Mouse (Mus musculus): ENCODE measurements around the gene Slk.

The Slk gene

DNA sequence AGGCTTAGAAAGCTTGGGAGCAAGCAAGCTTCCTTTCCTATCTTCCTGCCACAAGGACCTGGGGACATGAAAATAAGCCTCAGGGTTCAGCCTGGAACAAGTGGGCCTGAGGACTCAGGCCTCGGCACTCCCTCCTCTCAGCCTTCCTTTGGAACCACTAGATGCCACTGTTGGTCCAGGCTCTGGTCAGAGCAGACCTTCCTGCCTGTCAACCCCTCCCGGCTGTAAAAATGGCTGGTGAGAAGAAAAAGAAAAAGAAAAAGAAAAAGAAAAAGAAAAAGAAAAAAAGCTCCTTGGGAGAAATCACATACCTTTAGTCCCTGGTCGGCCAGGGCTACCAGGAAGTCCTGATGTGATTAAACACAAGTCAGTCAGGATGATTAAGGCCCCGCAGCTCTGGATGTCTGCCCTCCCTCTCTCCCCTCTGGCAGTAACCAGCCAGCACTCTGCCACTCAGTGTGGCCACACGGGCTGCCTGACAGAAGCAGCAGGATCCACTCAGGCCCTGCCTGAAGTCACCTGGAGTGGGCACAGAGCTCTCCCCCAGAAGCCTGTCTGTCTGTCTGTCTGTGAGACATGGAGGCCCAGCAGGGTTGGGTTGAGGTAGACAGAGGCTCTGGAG, 79.5 kb downstream of the Slk start:
- DNase-seq = no peak

DNA sequence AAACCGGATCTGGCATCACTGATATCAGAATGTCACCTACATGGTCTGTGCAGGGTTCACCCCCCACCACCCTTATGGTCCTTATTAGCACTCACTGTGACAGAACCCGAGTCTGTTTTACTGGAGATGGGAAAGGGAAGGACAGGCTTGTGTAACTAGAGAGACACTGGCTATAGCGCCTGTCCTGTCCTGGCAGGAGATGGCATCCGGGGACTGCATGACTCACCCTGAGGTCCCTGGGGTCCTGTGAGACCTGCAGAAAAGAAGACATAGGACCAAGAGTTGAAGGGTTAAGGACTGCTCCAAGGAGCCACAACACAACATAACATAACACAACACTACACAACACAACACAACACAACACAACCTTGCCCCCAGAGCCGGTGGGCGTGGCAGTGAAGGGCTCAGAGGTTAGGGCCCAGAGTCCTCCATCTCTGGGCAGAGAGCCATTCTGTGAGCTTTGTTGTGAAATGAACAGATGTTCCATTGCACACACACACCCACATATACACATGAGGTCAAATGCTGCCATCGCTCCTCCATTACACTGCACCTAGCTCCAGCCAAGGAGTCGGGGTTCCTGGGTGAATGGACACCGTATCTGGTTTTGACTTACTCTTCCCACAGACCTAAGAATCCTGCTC, 80.4 kb downstream of the Slk start:
- no peak for DNase-seq

DNA sequence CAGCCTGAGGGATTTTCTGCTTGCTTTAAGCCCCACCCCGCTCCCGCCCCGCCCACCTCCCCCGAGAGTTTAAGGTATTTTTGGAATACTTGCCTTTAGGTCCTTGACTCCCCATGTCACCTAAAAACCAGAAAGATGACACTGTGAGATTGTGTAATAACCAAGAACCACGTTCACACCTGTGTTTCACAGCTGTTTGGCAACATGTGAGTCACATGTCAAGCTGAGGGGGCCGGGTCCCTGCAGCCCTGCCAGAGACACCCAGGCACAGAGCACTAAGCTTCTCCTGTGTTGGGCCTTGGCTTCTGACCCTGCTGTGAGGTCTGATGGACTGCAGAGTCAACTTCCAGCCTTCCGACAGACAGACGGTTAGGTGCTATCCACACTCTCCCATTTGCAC, 88.1 kb downstream of the Slk start:
- no peak for DNase-seq

DNA sequence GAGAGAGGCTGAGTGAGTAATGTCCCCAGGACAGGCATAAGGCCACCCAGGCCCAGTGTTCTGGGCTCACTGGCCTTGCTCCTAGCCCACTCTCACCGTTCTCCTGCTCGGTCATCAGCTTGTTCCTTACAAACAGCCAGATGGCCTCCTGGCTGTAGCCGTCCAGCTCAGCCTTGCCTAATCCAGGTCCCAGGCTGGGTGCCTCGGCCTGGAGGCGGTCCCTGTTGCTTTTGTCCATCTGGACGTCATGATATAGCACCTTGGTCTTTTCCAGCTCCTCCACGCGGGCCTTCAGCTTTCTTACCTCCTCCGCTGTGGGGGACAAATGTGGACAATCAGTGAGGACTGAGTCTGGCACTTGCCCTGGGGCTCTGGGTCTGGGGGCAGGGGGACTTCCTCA, 88.9 kb downstream of the Slk start:
- DNase-seq = peak; percentile 83

DNA sequence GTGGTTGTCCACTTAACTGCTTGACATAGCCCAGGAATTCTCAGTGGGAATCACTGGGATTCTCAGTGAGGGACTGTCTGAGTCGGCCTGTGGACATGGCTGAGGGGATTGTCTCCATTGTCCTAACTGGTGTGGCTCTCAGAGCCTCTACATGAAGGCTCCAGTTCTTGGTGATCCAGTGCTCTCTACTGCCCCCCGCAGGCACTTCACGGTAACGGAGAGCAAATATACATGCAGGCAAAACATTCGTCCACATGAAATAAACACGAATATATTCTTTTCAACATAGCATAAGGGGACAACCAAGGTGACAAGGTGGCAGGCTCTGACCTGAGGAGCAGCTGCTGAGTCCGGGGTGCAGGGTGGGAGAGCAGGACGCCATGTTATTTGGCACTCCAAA, 94.9 kb downstream of the Slk start:
- DNase-seq = no peak

DNA sequence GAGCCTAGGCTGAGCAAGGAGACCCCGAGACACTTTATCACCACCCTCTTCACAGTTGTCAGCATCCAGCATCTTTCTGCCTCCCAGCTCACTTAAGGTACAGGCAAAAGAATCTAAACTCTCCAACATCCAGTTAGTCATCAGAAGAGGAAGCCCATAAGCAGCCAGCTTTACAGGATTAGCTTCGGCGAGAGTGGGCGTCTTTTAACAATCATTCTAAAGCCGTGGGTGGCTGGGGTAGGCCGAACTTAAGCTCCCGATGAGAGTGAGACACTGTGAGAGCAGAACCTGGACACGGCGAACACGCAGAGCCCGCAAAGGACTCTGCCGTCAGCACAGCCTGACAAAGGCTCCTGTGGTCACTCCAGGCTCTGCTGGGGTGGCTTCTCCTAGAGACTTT, 99.2 kb downstream of the Slk start:
- DNase-seq = no peak

DNA sequence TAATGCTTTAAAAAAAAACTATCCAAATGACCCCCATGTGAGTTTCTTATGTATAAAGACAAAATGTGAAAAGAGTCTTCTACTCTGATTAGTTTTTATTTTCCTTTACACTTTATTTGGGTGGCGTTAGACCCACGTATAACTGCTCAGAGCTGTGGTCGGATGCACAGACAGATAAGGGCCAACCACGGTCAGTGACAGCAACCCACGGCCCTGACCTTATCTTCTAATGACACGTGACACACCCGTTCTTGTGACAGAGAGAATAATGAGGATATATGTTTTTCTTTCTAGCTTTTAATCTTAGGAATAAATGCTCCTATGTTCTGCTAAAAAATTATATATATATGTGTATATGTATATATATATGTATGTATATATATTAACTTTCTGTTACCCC, 110.1 kb downstream of the Slk start:
- no peak for DNase-seq

DNA sequence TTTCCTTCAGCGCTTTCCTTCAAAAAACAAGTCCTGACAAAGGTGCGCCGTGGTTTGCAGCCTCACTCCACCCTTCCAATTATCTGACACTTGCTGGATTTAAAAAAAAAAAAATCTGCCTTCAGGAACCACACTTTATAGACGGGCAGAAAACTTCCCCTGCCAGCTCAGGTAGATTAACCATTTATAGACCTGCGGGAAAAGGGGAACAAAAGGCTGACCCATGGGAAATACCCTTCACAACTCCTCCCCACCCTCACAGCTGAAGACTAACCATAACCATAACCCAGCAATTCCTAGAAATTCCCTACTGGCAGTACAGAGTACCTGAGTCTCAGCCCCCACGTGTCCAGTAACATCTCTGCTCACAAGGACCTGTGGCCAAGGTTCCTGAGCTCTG, 112.5 kb downstream of the Slk start, which contains the start of gene Col17a1:
Col17a1 (minus strand) TSS at position 101 of the 400 bp plus-strand sequence.
- no peak for DNase-seq

Measured in cerebellum, adult 11-12 months (tissue).